Mouse (Mus musculus) CH12.LX (cell line): ENCODE measurements around the gene Sgip1. TPM values are rescaled to one million over a fixed set of nuclear protein-coding genes. Genes with fewer than 3 reads are reported as not detected.
A peak's percentile ranks its signal among the peaks of the same experiment; 100 is the strongest.

Experiments
- DNase-seq: peaks from one replicate; pipeline ENCODE4 v3.0.0-alpha.2; 2013; ENCODE audit errors: extremely low read depth
- H3K27ac ChIP-seq: 2 replicates; pipeline ENCODE4 v1.5.1; 2012; ENCODE audit warnings: low read depth, mild to moderate bottlenecking, control low read depth, moderate library complexity; ENCODE audit not compliant: insufficient read depth
- H3K27me3 ChIP-seq: replicated peaks from 2 replicates; pipeline ENCODE3; 2012; ENCODE audit warnings: inconsistent platforms
- H3K36me3 ChIP-seq, 2 experiments: replicated peaks in 1 of 2; 2 replicates each; pipeline versions ENCODE3 to v1.6.1; 2012; ENCODE audit warnings: inconsistent platforms in 1 of 2, low read length in 1 of 2, mild to moderate bottlenecking in 1 of 2, mixed read lengths in 1 of 2, moderate library complexity in 1 of 2; ENCODE audit not compliant: control insufficient read depth in 1 of 2, insufficient read depth in 1 of 2
- H3K4me1 ChIP-seq, 2 experiments: 2 replicates each; pipeline ENCODE4 v1.6.1; 2012; ENCODE audit warnings: inconsistent platforms in 1 of 2, moderate library complexity in 1 of 2; ENCODE audit not compliant: insufficient read depth in 2 of 2, control insufficient read depth in 1 of 2
- H3K4me2 ChIP-seq: 2 replicates; pipeline ENCODE4 v1.6.1; 2012; ENCODE audit warnings: low read depth, mild to moderate bottlenecking, control low read depth; ENCODE audit not compliant: poor library complexity, insufficient read depth, severe bottlenecking
- H3K4me3 ChIP-seq, 3 experiments: fragments of 150-350 bp in 1 of 3; sonication (generic) in 1 of 3; replicated peaks in 1 of 3; 2 replicates each; pipeline versions ENCODE3 to v1.5.1; 2011 to 2012; ENCODE audit warnings: low read depth in 2 of 3, low read length in 2 of 3, mild to moderate bottlenecking in 2 of 3, moderate library complexity in 2 of 3, control low read depth in 1 of 3, improper control_type of control experiment in 1 of 3, inconsistent platforms in 1 of 3, mixed read lengths in 1 of 3; ENCODE audit not compliant: poor library complexity in 1 of 3
- H3K79me2 ChIP-seq: replicated peaks from 2 replicates; pipeline ENCODE4 v1.6.1; 2012; ENCODE audit warnings: mild to moderate bottlenecking, moderate library complexity; ENCODE audit not compliant: control insufficient read depth, poor library complexity, insufficient read depth, severe bottlenecking; ENCODE audit errors: extremely low read depth
- H3K9ac ChIP-seq: 2 replicates; pipeline ENCODE4 v1.6.1; 2012; ENCODE audit warnings: low read depth, mild to moderate bottlenecking, control low read depth, moderate library complexity; ENCODE audit not compliant: insufficient read depth
- H3K9me3 ChIP-seq: replicated peaks from 2 replicates; pipeline ENCODE3; 2012; ENCODE audit warnings: low read length, inconsistent platforms, mixed read lengths
- BHLHE40 ChIP-seq: IDR thresholded peaks from 2 replicates; pipeline ENCODE4 v1.6.1; 2011; ENCODE audit warnings: mild to moderate bottlenecking, low read depth, low read length, improper control_type of control experiment
- CHD2 ChIP-seq: IDR thresholded peaks from 2 replicates; pipeline ENCODE4 v1.6.1; 2011; ENCODE audit warnings: low read length, improper control_type of control experiment
- CTCF ChIP-seq, 2 experiments: IDR thresholded peaks in 1 of 2; conservative IDR thresholded peaks in 1 of 2; 2 replicates each; pipeline ENCODE4 v1.5.1; 2011 to 2012; ENCODE audit warnings: low read depth in 2 of 2, low read length in 2 of 2, improper control_type of control experiment in 1 of 2, inconsistent platforms in 1 of 2, mild to moderate bottlenecking in 1 of 2, moderate library complexity in 1 of 2
- EP300 ChIP-seq: IDR thresholded peaks from 2 replicates; pipeline ENCODE4 v1.6.1; 2011; ENCODE audit warnings: low read length, improper control_type of control experiment
- IRF4 ChIP-seq: IDR thresholded peaks from 2 replicates; pipeline ENCODE4 v1.6.1; 2014; ENCODE audit warnings: low read depth, mild to moderate bottlenecking, inconsistent platforms, low read length, improper control_type of control experiment
- JUND ChIP-seq: conservative IDR thresholded peaks from 2 replicates; pipeline ENCODE4 v1.6.1; 2011; ENCODE audit warnings: low read depth, low read length, improper control_type of control experiment
- KAT2A ChIP-seq: IDR thresholded peaks from 2 replicates; pipeline ENCODE4 v1.6.1; 2012; ENCODE audit warnings: low read length, improper control_type of control experiment, inconsistent platforms; ENCODE audit not compliant: insufficient replicate concordance
- MAFK ChIP-seq: IDR thresholded peaks from 2 replicates; pipeline ENCODE4 v1.6.1; 2011; ENCODE audit warnings: low read length, improper control_type of control experiment; ENCODE audit not compliant: insufficient replicate concordance
- MEF2A ChIP-seq: IDR thresholded peaks from 2 replicates; pipeline ENCODE4 v1.6.1; 2014; ENCODE audit warnings: low read depth, mild to moderate bottlenecking, inconsistent platforms, low read length, improper control_type of control experiment, borderline replicate concordance
- MXI1 ChIP-seq: IDR thresholded peaks from 2 replicates; pipeline ENCODE4 v1.6.1; 2011; ENCODE audit warnings: mild to moderate bottlenecking, low read depth, low read length, improper control_type of control experiment
- MYC ChIP-seq: IDR thresholded peaks from 2 replicates; pipeline ENCODE4 v1.6.1; 2011; ENCODE audit warnings: low read depth, mild to moderate bottlenecking, improper control_type of control experiment, low read length
- POLR2A ChIP-seq: IDR thresholded peaks from 2 replicates; pipeline ENCODE4 v1.6.1; 2011; ENCODE audit warnings: low read depth, mild to moderate bottlenecking, improper control_type of control experiment, low read length
- SIN3A ChIP-seq: IDR thresholded peaks from 2 replicates; pipeline ENCODE4 v1.6.1; 2012; ENCODE audit warnings: low read length, improper control_type of control experiment, inconsistent platforms
- SMC3 ChIP-seq: IDR thresholded peaks from 2 replicates; pipeline ENCODE4 v1.6.1; 2011; ENCODE audit warnings: low read depth, low read length, improper control_type of control experiment
- TCF12 ChIP-seq: IDR thresholded peaks from 2 replicates; pipeline ENCODE4 v1.6.1; 2014; ENCODE audit warnings: low read depth, mild to moderate bottlenecking, inconsistent platforms, low read length, improper control_type of control experiment
- UBTF ChIP-seq: IDR thresholded peaks from 2 replicates; pipeline ENCODE4 v1.6.1; 2012; ENCODE audit warnings: low read depth, mild to moderate bottlenecking, inconsistent platforms, low read length, improper control_type of control experiment, moderate library complexity
- ZC3H11A ChIP-seq: IDR thresholded peaks from 2 replicates; pipeline ENCODE4 v1.6.1; 2012; ENCODE audit warnings: low read depth, mild to moderate bottlenecking, inconsistent platforms, low read length, improper control_type of control experiment
- ZMIZ1 ChIP-seq: IDR thresholded peaks from 2 replicates; pipeline ENCODE4 v1.6.1; 2012; ENCODE audit warnings: low read depth, mild to moderate bottlenecking, inconsistent platforms, low read length, improper control_type of control experiment
- ZNF384 ChIP-seq: IDR thresholded peaks from 2 replicates; pipeline ENCODE4 v1.6.1; 2012; ENCODE audit warnings: low read depth, low read length, improper control_type of control experiment, inconsistent platforms
- dilution Hi-C: fragments of 300-500 bp; cut with MboI; formaldehyde crosslinking; loops from 2 replicates; pipeline ENCODE4 v1.14.3; 2020; ENCODE audit warnings: low sequenced_read_pairs; ENCODE audit not compliant: extremely low pct_unique_long_range_greater_than_20kb, extremely low pct_ligation_motif_present
- in situ Hi-C: fragments of 300-500 bp; cut with MboI; formaldehyde crosslinking; loops from 3 replicates; pipeline ENCODE4 v1.14.3; 2019; ENCODE audit warnings: low sequenced_read_pairs, low pct_ligation_motif_present, low pct_unique_long_range_greater_than_20kb, mixed read lengths
- polyA plus RNA-seq: library from polyadenylated mRNA; unstranded; fragments of >175 nt; gene quantifications from 2 replicates; pipeline ENCODE4 v1.2.1, GENCODE M21; 2012; ENCODE audit warnings: low read depth; ENCODE audit not compliant: insufficient read length
- total RNA-seq, 2 experiments: library from RNA; depleted of rRNA; stranded (reverse); fragments of 300-350 nt in 1 of 2; fragments of >200 nt in 1 of 2; gene quantifications; 2 replicates each; pipeline ENCODE4 v1.2.3; 2012 to 2014

Gene Sgip1
- total and polyA plus RNA-seq, 3 experiments = 0.07 to 0.39 (median 0.21) TPM

DNA sequence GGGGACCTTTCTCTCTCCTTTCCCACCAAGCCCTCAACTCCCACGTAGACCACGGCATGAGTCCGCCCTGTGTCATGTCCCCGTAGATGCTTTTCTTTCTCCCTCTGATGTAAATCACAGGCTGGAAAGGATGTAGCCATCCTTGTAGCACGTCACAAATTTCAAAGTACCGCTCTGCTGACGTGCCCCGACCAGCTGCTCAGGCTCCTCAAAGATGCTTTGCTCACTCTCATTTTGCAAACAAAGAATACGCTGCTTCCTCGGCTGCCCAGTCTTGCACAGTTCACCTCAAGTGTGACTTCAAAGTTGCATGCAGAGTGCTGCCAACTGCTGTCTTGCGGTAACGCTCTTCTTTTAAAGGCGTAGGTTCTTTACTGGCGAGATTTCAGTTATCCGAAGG, 226.7 kb downstream of the Sgip1 start:
- H3K4me3 ChIP-seq = no peak overlapping the region
- in situ Hi-C loops (loop anchor here (25.0 kb wide), 1 partner anchor 481 kb away; no protein-coding TSS in a partner anchor), dilution Hi-C loops (no loop called here)
- no peak overlapping the region for H3K27ac ChIP-seq
- no peaks in the 10 kb centered on the region for H3K9me3 ChIP-seq
- no peaks in the 10 kb centered on the region for H3K36me3 ChIP-seq
- no peak for DNase-seq
- no peak for TF ChIP-seq MYC
- no peak for TF ChIP-seq SIN3A
- TF ChIP-seq TCF12 = no peak
- TF ChIP-seq MAFK = no peak
- TF ChIP-seq KAT2A = no peak
- no peak for TF ChIP-seq POLR2A
- TF ChIP-seq BHLHE40 = no peak
- no peak for TF ChIP-seq CHD2
- TF ChIP-seq UBTF = no peak
- peaks cover 0 to 24% of the 10 kb centered on the region in 2 experiments; a peak in 2 of 4 replicates for H3K4me1 ChIP-seq
- H3K27me3 ChIP-seq = no peaks in the 10 kb centered on the region
- H3K9ac ChIP-seq = no peak overlapping the region
- no peaks in the 10 kb centered on the region for H3K79me2 ChIP-seq
- no peak overlapping the region for H3K4me2 ChIP-seq

DNA sequence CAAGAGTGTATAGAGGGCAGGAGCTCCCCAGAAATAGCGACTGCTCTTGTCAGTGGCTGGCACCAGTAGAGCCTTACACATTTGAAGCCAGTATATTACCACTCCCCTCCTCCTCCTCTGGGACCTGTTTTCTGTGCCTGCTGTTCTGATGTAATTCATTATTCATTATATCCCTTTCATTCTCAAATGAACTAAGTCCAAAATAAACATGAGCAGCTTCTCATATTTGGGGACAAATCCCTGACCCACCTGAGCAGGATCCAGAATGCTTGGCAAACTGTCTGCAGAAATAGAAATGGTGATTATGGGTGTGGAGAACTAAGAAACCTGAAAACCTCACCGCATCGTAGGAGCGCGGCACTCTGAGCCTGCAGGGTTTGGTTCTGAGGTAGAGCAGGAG, 228.5 kb downstream of the Sgip1 start:
- dilution Hi-C loops = no loop called here
- DNase-seq = no peak

DNA sequence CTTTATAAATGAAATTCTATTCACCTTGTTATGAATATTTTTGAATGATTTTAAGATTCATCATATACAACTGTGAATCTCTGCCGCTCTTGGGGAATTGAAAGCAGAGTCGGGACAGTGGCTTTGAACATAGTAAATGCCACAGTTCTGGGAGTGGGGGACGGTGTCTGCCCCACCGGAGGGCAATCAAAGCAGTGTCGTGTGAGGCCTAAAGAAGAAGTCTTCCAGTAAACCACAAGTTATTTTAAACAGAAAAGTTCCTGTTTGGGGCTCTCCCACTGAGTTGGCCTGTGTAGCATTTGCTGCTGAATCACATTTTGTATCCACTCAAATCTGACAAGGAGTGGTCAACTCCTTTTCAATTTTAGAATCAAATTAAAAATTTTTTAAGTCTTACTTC, 230.1 kb downstream of the Sgip1 start:
- Histone ChIP-seq H3K27me3 (no peaks in the 10 kb centered on the region), H3K4me2 (peak overlapping the region; percentile 66), H3K36me3 (no peaks in the 10 kb centered on the region), H3K9ac (0 out of 2 replicates have a peak overlapping the region, but pooled peaks have one; percentile 19), H3K4me3 (no peak overlapping the region), H3K79me2 (no peaks in the 10 kb centered on the region), H3K27ac (no peak overlapping the region), H3K4me1 (peaks cover 0 to 20% of the 10 kb centered on the region in 2 experiments; a peak in 2 of 4 replicates), H3K9me3 (no peaks in the 10 kb centered on the region)
- peak; percentile 50 for DNase-seq
- TF ChIP-seq EP300 (peak; percentile 71), CHD2 (0 out of 2 replicates have a peak, but pooled peaks have one; percentile 17), TCF12 (0 out of 2 replicates have a peak, but pooled peaks have one; percentile 39), ZMIZ1 (no peak), IRF4 (peak; percentile 59), JUND (no peak), MEF2A (peak; percentile 87), BHLHE40 (peak; percentile 72)
- dilution Hi-C loops = no loop called here
- in situ Hi-C loops = loop anchor here (25.0 kb wide), 1 partner anchor 484 kb away; no protein-coding TSS in a partner anchor

More for the DNA sequence above, 228.5 kb downstream of the Sgip1 start:
- H3K27ac ChIP-seq = no peak overlapping the region
- H3K4me1 ChIP-seq = peaks cover 0 to 19% of the 10 kb centered on the region in 2 experiments; a peak in 2 of 4 replicates
- H3K4me2 ChIP-seq = no peak overlapping the region
- no peak for TF ChIP-seq BHLHE40
- TF ChIP-seq ZNF384 = no peak
- no peak for TF ChIP-seq CTCF (conservative IDR thresholded peaks at IDR 0.05 in 1 of 2, IDR thresholded peaks at IDR 0.05 in 1 of 2; ENCODE audit: low read depth in 2 of 2, low read length in 2 of 2)
- TF ChIP-seq ZC3H11A = no peak
- no peak for TF ChIP-seq POLR2A
- TF ChIP-seq MXI1 = no peak
- no peak for TF ChIP-seq SMC3
- H3K9ac ChIP-seq = no peak overlapping the region
- in situ Hi-C loops = loop anchor here (25.0 kb wide), 1 partner anchor 482 kb away; no protein-coding TSS in a partner anchor
- no peak overlapping the region for H3K4me3 ChIP-seq
- no peaks in the 10 kb centered on the region for H3K79me2 ChIP-seq
- no peaks in the 10 kb centered on the region for H3K9me3 ChIP-seq
- no peaks in the 10 kb centered on the region for H3K36me3 ChIP-seq
- H3K27me3 ChIP-seq = no peaks in the 10 kb centered on the region
